Mouse (Mus musculus) urinary bladder, postnatal 10 days (tissue): Measurements from ENCODE around the gene Gm3752.
"Not testable (repeated sequence)": the region's sequence is repeated elsewhere in the genome, so short reads cannot be mapped to it uniquely, and the experiment has no call there.

Source experiments
- DNase-seq: peaks from one replicate; pipeline ENCODE4 v3.0.0; 2022; ENCODE audit warnings: low spot score

Gm3752 gene

DNA sequence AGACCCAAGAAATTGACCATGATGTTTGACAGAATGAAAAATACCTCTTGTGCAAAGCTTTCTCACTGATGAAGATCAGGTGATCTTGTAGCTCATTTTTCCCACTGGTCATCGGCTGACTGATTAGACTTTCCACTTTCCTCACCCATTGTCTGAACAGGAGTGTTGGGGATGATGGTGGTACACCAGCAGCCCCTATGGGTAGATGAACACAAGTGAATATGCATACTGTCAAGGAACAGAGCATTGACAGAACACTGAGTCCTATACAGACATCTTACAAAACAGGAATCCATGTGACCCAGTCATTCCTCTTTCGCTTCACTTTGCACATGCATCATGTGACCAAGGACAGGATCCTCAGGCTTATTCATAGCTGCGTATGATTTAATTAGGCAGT is at the start of gene Gm3752:
TSS of gene Gm3752 (minus strand) at position 101 of the 400 bp plus-strand sequence.
- not testable (repeated sequence) for DNase-seq

DNA sequence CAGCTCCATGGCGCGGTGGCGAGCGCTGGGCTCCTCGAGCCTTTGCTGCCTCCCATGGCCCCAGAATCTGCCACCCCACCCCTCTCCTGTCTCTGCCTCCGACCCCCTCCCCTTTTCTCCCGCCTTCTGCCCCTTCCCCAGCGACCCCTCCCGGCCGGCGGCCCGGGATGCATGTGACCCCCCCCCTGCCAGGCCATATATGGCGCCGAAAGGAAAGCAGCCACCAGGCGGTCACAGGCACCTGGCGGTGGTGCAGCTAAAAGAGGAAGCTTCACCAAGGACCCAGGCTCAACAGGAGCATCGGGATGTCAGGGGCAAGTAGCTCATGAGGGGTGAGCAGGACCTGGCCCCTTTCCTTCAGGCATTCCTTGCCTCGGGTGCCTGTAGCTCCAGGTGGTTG is 5.2 kb upstream of the Gm3752 start:
- DNase-seq, result not testable (repeated sequence)

DNA sequence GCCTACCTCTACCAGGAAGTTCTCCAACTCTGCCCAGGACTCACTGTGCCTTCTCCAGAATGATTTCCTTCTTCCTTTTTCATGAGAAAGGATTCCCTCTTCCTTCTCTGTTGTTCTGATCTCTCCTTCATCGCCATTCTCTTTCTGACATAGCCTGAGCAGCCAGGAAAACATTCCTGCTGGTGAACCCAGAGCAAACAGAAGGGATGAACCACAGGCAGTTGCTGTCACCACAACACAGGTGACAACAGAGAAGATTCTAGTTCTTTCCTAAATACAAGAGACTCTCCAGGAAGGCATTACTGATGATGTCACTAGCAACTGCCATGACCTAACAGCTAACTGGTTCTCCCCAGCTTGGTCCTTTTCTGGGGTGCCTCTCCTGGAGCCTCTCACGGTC is 32.7 kb downstream of the Gm3752 start, which contains the start of gene Gm3755:
TSS of gene Gm3755 (minus strand) at position 101 of the 400 bp plus-strand sequence.
- not testable (repeated sequence) for DNase-seq

DNA sequence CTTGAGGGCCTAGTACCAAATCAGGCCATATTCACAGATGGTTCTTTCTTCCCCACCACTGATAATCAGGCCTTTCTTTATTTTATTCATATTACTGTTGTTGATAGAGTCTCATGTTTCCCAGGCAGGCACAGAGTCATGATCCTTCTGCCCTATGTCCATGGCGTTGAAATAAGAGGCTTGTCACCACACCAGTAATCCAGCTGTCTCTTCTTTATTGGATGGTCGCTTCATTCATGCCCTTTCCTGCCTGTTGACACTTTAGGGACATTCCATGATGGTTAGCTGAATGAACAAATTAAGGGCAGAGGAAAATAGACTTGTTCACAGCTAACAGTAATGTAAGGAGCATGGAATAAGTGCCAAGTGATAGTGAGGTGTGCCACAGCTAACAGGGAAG is 61.1 kb downstream of the Gm3752 start:
- DNase-seq, result not testable (repeated sequence)
